Mouse (Mus musculus): ENCODE results near the gene Hivep3.

DNA sequence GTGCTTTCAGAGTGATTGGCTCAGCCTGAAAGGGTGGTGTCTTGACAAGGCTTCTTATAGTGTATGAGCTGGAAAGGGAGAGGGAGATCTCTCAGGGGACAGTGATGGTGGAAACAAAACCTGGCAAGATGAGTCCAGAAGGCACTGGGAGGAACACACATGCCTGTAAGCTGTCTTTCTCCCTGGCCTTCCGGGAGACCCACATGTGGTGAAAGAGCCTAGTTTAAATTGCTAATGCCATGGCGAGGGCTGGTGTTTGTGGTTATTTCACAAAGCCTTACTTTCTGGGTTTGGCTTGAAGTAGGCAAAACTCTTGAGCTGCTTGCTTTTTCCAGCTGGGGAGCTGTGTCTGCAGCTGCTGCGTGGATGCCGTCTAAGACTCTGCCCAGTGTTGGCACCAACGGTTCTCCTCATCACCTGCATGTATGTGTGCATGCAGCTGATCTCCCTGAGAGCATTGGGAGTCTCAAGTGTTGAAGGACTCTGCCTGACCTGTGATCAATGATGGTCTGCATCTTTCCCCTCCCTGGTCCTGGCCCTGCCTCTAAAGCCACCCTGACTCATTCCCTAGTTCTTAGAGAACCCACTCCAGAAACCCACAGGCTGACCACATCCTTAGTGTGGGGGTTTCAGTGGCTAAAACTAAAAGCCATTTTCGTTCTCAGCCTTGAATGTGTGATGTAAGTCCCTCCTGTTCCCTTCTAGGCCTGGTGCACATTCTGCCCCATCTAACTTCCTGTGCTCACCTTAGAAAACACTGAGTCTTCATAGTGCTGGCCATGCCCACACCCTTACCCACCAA, 163.7 kb downstream of the Hivep3 start:
- TF ChIP-seq CTCF (IDR thresholded peaks at IDR 0.05; ENCODE audit: insufficient read depth, low read length) = no peak
- no peak for TF ChIP-seq POLR2A (IDR thresholded peaks at IDR 0.05; ENCODE audit: borderline replicate concordance, extremely low read depth, low read depth, low read length)

Measured in lung, adult 2 months (tissue).